Mouse (Mus musculus): ENCODE results near the gene Zfp92.

The Zfp92 gene

GRCm38 (mm10) chrX:73474340-73475165 lies 63.7 kb downstream of the Zfp92 start:
- no peak for DNase-seq

GRCm38 (mm10) chrX:73475658-73476256 lies 64.9 kb downstream of the Zfp92 start:
- DNase-seq = no peak

- DNase-seq = no peak
Measured at GRCm38 (mm10) chrX:73476621-73477020, 65.7 kb downstream of the Zfp92 start.

GRCm38 (mm10) chrX:73477500-73477899 lies 66.6 kb downstream of the Zfp92 start:
- no peak for DNase-seq

Measured in thymus, postnatal 14 days (tissue).